Mouse (Mus musculus) layer of hippocampus, adult 18-20 months (tissue): ENCODE measurements around the gene Nqo2. TPM values are rescaled to one million over a fixed set of nuclear protein-coding genes. Genes with fewer than 3 reads are reported as not detected.
"Not testable (repeated sequence)": the region's sequence is repeated elsewhere in the genome, so short reads cannot be mapped to it uniquely, and the experiment has no call there.

Experiments used
- DNase-seq, 2 experiments: peaks; one replicate each; pipeline ENCODE4 v3.0.0; 2022; ENCODE audit warnings: low spot score in 2 of 2
- long read RNA-seq: library from polyadenylated mRNA; stranded (forward); transcript quantifications from one replicate; pipeline ENCODE4 v2.0.0, GENCODE M21; 2021
- total RNA-seq, 2 experiments: library from RNA; stranded (reverse); gene quantifications; 2 replicates each; pipeline ENCODE4 v1.2.3; 2021

Nqo2 gene
- 1 to 10 TPM; 6.9 to 8.6 TPM for total RNA-seq
- long read RNA-seq, transcript Nqo2-202 (7 exons, 3,842 nt) = major isoform, 5 of 10 reads
- long read RNA-seq, partial matches to known transcripts = 0 of 10 reads
- long read RNA-seq, other reads (novel, unspliced or antisense) = 4 of 10 reads

GRCm38 (mm10) chr13:33964206-33965046 is at the start of gene Nqo2:
Gene Nqo2, plus strand, starts transcription at chr13:33964687.
- peak; percentile 27 to 58 for DNase-seq

GRCm38 (mm10) chr13:33921041-33921440 is 43.4 kb upstream of the Nqo2 start:
- no peak for DNase-seq

GRCm38 (mm10) chr13:33921699-33922098 is 42.8 kb upstream of the Nqo2 start:
- no peak for DNase-seq

- no peak for DNase-seq
These were observed 34.2 kb upstream of the Nqo2 start for GRCm38 (mm10) chr13:33930281-33930680.

- DNase-seq = no peak
These were observed 33.6 kb upstream of the Nqo2 start for GRCm38 (mm10) chr13:33930912-33931311.

GRCm38 (mm10) chr13:33934743-33935142 is 29.7 kb upstream of the Nqo2 start:
- no peak for DNase-seq

- peak; percentile 35 to 59 for DNase-seq
These were observed 28.9 kb upstream of the Nqo2 start for GRCm38 (mm10) chr13:33935465-33936181.

GRCm38 (mm10) chr13:33937151-33937550 is 27.3 kb upstream of the Nqo2 start:
- no peak for DNase-seq

GRCm38 (mm10) chr13:33937587-33937986 is 26.9 kb upstream of the Nqo2 start:
- not testable (repeated sequence) for DNase-seq

GRCm38 (mm10) chr13:33941288-33941808 is 23.1 kb upstream of the Nqo2 start:
- no peak for DNase-seq

- peak in 1 of 2 experiments; percentile 17 for DNase-seq
These were observed 22.2 kb upstream of the Nqo2 start for GRCm38 (mm10) chr13:33942212-33942779.

GRCm38 (mm10) chr13:33951308-33952074 is 13.0 kb upstream of the Nqo2 start:
- DNase-seq = no peak

GRCm38 (mm10) chr13:33952075-33952449 is 12.4 kb upstream of the Nqo2 start:
- DNase-seq = no peak

GRCm38 (mm10) chr13:33952947-33953346 is 11.5 kb upstream of the Nqo2 start:
- DNase-seq = no peak

GRCm38 (mm10) chr13:33956571-33957421 is 7.7 kb upstream of the Nqo2 start:
- DNase-seq = peak in 1 of 2 experiments; percentile 55

- DNase-seq = no peak
These were observed 4.7 kb upstream of the Nqo2 start for GRCm38 (mm10) chr13:33959771-33960170.

GRCm38 (mm10) chr13:33965056-33966024 is 853 bp downstream of the Nqo2 start:
- no peak for DNase-seq

- DNase-seq = no peak
These were observed 1.5 kb downstream of the Nqo2 start for GRCm38 (mm10) chr13:33966025-33966412.

- DNase-seq = no peak
These were observed 2.1 kb downstream of the Nqo2 start for GRCm38 (mm10) chr13:33966574-33966973.
